Mouse (Mus musculus): ENCODE data around the gene Bcl2l13.

The Bcl2l13 gene

DNA sequence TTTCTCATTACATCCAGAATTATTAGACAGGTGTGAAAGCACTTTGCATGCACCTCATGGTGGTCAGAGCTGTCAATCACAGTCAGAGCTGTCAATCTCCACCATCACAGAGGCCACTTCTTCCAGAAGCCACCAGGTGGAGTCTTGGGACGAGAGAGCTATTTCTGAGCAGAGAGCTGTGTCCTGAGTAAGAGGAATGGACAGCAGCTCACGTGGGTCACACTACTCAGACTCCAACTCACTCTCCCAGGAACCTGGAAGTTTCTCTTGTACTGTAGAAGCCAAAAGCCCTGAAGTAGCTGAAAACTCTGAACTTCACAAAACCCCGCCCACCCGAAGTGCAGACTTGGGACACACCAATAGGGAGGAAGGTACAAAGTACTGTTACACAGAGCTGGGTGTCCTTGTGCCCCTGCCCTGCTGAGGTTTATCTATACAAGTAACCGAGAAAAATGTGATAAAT lies 67.5 kb downstream of the Bcl2l13 start:
- 53% methylated on average over 5 of the region's 5 CpGs for WGBS

DNA sequence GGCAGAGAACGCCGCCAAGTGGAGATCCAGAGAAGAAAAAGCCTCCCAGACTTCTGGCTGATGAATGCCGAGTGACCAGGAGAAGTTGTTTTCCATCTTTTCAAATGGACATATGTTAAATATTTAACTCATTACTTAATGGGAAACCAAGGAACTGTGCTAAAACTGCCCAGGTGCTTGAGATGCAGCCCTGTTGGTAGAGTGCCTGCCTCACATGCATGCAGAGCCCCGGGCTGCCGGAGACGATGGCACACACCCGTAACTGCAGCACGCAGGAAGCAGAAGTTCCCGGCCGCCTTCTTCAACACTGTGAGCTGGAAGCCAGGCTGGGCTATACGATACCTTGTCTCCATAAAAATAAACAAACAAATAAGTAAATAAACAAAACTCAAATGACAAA lies 67.9 kb downstream of the Bcl2l13 start:
- 86% methylated on average over 11 of the region's 11 CpGs for WGBS

DNA sequence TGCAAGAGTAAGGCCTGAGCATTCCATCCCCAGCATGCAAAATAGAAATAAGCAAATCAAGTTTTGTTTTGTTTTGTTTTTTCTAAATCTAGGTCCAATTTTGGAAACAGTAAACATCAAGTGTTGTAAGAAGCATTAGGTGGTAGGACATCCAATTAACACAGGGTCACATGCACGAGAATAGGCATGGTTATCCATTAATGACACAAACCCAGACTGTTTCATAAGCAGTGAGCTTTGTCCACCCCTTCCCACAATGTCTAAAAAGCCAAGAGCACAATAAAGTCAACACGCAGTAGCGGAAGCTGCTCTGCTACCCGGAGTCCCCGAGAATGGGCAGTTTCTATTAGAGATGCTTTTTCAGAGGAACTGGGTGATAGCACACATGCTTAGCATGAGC lies 69.1 kb downstream of the Bcl2l13 start:
- 80% methylated on average over 5 of the region's 5 CpGs for WGBS

DNA sequence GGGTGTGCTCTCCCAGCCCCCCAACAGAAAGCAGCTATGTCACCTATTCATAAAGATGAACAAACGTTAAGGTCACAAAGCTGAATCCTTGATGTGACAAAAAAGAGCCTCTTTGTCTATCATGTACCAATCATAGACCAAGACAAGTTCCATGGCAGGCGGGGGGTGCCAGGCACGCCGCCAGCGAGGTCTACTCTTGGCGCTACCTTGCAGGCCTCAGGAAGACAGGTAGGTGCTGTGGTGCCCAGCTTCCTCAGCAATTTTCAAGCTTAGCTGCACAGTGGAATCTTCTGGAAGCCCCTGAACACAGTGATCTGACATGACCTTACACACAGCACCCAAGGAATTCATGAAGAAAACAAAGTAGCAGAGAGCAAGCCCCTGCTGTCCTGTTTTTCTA lies 70.5 kb downstream of the Bcl2l13 start:
- WGBS: 95% methylated on average over 6 of the region's 6 CpGs

DNA sequence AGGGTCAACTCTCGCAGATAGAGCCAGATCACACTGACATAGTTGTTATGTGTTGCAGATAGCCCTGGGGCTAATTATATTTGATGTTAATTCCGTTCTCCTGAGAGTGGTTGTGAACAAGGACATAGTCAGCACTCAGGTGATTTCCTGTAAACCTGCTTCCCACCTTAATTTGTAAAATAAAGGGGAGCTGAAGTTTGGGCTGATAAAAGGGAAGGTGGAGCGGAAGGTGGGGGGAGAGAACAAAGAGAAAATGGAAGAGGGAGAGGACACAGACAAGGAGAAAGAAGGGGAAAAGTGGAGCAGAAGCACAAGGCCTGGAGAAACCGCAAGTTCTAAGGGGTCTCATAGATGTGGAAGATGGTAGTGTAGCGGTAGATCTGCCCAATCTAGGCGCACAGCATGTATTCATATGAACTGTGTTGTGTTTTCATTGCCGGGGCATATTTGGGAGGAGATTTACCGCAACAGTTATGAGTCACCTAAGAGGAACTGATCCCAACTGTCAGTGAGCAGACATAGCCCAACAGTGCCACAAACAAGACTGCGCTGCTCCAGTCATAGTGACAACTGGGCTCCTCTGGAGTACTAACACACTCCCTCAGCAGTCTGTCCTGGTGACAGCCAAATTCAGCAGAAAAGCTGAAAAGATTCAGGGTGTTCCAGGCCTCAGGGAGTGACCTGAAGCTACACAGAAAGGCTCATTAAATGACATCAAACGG lies 72.0 kb downstream of the Bcl2l13 start:
- 90% methylated on average over 10 of the region's 10 CpGs for WGBS

DNA sequence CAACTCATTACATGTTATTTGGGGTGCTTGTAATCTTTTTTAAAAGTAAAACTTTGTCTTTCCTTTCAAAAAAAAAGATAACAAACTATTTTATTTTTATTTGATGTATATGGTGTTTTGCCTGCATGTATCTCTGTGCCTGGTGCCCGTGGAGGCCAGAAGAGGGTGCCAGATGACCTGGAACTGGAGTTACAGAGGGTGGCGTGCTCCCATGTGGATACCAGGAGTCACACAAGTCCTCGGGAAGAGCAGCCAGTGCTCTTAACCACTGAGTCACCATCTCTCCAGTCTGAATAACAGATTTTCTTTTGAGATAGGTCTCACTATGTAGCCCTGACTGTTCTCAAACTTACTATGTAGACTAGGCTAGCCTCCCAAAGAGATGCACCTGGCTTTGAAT lies 73.5 kb downstream of the Bcl2l13 start:
- WGBS: 87% methylated on average over 3 of the region's 3 CpGs

DNA sequence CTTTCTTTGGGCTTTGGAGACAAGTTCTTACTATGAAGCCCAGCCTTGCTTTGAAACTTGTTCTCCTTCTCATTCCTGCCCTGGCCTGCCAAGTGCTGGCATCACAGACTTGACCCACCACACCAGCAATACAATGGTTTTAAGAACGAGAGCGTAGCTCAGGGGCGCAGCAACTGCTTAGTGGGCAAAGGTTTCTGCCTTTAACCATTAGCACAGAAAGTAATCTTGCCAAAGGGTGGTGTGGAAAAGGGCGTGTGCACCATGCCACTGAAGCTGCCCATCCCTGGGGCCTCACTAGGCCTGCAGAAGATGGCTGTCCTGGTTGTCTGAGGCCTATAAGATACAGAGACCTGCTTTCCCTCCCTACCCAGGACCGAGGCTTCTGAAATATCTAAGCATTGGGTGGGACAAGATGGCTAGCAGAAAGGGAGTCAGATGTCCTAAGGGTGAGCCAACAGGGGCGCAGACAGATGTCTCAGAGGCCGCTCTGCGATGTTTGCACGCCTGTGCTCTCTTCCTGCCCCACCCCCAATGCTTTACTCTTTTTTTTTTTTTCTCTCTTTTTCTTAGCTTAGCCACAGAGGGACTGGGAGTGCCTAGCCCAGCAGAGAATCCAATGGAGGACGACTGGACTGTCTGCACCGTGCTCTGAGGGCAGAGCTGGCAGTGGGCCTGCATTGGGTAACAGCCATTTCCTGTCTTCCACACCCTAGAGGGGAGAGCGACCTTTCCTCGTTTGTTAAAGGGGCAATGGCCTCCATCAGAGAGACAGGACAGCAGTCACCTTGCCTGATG lies 75.4 kb downstream of the Bcl2l13 start:
- 70% methylated on average over 13 of the region's 13 CpGs for WGBS

DNA sequence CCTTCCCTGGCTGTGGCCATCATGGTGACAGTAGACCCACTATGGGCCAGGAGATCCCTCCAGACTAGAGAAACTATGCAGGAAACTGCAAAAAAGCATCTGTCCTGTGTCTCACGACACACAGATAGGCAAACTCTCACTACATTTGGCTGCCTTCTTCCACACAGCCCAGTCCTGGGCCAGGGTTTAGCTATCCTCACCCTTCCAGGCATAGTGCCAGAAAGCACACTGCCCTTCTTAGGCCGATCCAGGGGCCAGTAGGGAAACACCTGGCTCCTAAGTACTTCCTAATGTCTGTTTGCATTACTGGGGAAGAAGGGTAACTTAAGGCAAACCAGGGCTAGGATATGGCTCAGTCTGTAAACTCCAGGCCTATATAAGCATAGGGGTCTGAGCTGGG lies 76.9 kb downstream of the Bcl2l13 start:
- 86% methylated on average over 2 of the region's 2 CpGs for WGBS

DNA sequence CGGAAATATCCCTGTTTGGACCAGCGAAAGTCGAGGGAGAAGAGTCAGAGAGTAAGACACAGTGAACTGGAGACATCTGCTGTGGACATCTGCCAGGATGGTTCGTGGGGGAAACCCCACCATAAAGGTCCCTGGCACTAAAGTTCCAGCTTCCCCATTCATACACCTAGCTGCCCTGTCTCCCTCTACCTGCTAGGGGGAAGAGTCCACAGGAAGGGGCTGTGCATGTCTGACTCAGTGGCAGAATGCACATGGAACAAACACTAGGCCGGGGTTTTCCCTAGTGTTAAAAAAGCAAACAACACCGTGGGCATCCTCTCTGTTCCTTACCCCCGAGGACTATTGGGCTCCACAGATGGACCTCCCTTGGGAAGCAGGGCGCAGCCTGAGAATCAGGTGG lies 77.8 kb downstream of the Bcl2l13 start:
- WGBS: 89% methylated on average over 8 of the region's 8 CpGs

DNA sequence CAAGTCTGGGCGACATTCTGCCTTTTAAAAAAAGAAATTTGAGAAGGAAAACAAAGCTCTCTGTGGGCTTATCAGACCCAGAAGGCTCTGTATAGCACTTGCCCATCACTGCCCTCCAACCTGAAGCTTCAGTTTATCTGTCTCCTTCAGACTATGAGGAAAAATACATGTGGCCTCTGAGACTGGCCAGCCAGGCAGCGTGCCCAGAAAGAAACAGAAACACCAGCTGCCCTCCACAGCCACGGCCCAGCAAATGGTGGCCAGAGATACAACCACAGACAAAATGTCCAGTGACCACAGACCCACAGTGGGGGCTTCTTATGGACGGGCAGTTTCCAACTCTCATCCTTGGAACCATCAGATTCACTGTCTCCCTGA lies 78.5 kb downstream of the Bcl2l13 start:
- 75% methylated on average over 4 of the region's 4 CpGs for WGBS

DNA sequence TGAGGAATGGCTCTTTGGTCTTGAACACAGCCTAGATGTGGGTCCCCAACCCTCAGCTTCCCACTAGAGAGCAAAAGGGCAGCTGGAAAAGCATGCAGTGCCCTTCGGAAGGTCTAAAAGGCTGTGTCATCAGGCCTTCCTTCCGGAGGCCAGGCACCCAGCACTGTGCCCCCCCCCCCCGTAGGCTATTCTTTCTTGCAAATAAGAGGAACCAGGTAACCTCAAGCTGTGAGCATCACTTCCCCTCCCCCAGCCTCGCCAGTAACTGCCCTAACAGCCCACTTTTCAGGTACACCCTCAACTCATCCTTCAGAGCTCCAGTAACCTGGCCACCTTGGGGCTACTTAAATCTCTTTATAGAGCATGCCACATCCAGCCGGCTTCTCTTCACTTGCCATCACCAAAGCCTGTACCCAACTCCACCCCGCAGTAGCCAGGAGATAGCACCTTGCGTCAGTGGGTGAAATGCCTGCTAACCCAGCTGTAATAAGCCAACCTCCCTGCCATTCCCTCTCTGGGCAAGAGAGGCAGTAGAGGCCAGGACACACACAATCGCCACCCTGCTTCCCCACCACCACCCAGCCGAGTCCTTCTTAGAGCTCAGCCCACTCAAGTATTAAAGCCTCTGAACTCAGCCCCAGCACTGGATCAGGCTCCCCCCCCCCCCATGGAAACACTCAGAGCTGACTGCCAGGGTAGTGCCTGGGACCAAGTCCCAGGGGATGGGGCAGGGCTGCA lies 79.1 kb downstream of the Bcl2l13 start:
- WGBS: 42% methylated on average over 9 of the region's 9 CpGs

DNA sequence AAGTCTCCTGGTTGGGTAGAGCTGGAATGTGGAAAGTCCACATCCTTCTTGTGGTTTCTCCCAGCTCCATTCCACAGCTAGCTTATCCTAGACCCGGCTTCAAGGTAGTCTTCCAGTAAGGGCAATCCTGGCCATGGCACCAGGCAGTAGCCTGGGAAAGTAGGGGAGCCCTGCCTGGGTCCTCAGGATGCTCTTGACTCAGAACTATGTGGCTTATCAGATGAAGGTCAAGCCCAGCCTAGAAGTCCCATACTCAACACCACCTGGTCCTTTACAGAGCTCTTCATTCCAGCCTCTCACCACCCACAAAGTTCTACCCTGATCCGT lies 79.6 kb downstream of the Bcl2l13 start:
- 49% methylated on average over 2 of the region's 2 CpGs for WGBS

DNA sequence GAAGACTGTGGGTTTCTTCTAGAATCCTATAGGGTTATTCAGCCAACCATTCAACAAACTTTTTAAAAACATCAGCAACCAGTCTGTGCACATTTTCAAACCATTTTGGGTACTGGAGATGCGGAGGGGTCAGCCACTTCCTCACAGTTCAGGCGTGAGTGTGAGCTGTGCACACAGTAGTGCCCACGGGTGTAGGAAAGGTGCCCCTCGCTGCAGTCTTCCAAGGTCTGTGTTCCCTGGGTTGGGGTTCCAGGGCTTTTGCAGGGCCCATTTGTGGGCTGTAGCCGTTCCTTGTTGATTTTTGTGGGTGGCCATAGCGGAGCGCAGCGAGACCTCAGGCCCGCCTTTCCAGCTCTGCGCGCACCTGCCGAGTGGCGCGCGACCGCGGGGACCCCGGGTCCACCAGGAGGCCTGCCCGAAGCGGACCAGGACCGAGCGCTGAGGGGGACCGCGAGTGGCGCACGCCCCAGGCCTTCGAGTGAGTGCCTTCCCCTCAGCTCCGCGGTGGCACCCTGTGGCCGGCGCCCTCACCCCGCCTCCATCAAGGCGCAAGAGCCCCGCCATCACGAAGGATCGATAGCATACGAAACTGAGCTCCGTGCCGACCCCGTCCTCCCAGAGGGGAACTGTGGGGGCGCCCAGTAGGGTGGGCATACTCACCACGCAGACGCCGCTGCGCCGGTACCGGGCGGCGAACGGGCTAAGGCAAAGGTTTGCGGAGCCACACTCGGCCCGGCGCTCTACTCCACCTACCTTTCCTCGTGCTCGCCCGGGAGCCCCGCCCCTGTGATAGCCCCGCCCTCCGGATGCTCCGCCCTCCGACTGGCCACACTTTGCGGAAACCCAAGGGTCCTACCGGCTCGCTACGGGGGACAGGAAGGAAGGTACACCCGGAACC lies 80.3 kb downstream of the Bcl2l13 start, which contains the start of gene Bid:
TSS of gene Bid (minus strand) at position 780 of the 898 bp plus-strand sequence.
- 3% methylated on average over 66 of the region's 67 CpGs for WGBS

DNA sequence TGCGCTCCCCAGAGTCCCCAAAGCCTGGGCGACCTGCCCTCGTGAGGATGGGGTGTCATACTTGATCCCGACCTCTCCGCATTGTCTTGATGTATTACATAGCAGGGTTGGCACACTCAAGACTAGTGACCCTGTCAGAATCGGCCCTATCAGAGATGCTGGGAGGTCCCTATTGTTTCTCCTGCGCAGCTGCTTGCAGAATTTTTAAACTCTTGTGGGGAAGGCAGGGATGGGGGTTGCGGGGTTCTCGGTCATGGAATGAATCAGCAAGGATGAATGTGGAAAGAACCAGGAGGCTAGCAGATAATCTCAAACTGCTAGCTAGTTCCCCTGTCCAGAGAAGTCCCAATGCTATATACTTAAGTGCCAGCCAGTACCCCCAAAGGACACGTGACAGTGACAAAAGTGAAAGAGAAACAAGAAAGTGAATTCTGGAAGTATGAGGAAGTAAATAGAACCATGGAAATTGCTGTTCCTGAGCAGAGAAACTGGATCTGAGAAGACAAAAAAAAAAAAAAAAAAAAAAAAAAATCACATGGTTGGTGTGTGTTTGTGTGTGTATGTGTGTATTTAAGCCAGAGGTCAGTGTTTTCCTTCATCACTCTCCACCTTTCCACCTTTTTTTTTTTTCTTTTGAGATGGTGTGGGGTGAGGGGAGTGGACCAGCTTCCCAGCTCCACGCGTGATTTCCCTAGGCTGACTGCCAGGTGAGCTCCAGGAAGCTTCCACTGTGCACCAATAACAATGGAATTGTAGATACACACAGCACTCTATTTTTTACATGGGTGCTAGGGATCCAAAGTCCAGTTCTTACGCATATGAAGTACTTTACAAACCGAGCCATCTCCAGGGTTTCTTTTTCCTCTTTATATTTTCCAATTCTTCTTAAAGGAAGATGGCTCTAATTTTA lies 81.2 kb downstream of the Bcl2l13 start:
- WGBS: 14% methylated on average over 13 of the region's 14 CpGs

DNA sequence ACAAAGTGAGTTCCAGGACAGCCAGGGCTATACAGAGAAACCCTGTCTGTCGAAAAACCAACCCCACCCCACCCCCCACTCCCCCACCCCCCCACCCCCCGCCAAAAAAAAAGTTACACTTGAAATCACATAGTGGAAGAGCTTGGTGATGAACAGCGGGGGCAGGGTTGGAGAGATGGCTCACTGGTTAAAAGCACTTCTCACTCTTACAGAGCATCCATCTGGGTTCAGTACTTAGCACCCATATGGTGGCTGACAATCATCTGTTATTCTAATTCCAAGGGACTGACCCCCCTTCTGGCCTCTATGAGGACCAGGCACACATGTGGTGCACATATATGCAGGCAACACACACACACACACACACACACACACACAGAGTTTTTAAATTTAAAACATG lies 82.0 kb downstream of the Bcl2l13 start:
- WGBS: 50% methylated on average over 3 of the region's 3 CpGs

DNA sequence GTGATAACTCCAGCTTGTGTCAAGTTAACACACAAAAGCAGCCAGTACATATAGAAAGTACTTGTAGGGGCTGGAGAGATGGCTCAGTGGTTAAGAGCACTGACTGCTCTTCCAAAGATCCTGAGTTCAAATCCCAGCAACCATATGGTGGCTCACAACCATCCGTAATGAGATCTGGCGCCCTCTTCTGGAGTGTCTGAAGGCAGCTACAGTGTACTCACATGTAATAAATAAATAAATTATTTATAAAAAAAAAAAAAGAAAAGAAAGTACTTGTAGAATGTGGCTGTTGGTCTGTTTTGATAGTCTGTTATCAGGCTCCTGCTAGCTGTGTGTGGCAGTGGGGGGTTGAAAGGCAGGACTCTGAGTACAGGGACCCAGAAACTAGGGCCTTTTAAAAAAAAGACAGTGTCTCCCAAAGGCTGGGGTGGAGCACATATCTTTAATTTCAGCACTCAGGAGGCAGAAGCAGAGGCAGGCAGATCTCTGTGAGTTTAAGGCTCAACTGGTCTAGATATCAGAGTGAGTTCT lies 88.8 kb downstream of the Bcl2l13 start:
- 56% methylated on average over 2 of the region's 2 CpGs for WGBS

DNA sequence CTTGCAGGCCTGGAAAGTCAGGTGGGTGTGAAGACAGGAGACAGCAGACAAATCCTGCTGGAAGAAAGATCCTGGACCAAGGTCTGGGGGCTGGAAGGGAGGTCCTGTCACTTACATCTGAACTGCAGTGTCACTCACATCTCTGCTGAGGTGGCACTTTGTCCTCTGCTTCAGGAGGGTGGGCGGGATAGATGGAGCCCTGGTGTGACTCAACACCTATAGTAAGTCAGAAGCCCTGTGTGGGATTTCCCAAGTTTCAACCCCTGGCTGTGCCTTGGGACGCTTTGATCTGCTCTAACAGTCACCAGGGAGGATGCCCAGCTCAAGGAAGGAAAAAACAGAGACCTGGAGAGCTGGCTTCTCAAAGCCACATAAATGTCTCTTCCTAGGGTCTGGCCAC lies 90.9 kb downstream of the Bcl2l13 start:
- 59% methylated on average over 2 of the region's 2 CpGs for WGBS

DNA sequence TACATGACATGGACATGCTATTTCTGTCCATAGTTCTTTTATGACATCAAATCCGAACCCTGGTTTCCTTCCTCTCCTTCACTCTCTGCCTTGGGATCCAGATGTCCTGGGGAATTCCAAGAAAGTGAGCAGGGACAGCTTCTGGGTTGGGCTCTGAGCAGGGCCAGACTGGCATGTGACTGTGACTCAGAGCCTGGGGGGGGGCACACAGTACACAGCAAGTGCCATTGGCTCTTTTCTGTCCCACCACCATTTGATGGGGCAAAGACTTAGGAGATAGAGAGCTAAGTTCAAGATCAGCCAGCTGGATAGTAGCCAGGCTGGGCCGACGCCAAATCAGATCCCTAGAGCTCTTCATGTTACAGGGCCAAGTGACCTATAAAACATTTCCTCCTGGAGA lies 91.8 kb downstream of the Bcl2l13 start:
- 41% methylated on average over 3 of the region's 3 CpGs for WGBS

DNA sequence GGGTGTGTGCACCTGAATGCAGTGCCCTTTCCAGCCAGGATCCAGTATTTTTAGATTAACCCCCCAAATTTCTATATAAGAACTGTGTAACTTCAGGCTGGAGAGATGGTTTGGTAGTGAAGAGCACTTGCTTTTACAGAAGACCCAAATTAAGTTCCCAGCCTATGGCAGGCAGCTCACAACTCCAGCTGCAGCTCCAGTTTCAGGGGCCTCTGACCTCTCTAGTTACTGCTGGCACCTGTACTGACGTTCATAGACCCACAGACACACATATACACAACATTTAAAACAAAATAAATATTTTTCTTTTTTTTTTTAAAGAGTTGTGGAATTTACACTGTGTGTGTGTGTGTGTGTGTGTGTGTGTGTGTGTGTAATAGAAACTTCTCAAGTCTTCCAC lies 93.4 kb downstream of the Bcl2l13 start:
- WGBS: 72% methylated on average over 1 of the region's 1 CpGs

Measured in cerebral cortex, adult 2 months (tissue).